Mouse (Mus musculus) liver, embryonic 14.5 days (tissue): ENCODE results near the gene Izumo1r.
A peak's percentile ranks its signal among the peaks of the same experiment; 100 is the strongest.

ENCODE experiments used
- CTCF ChIP-seq: IDR thresholded peaks from 2 replicates; pipeline ENCODE4 v1.5.1; 2016; ENCODE audit warnings: antibody characterized with exemption, low read depth, control low read depth
- EP300 ChIP-seq: IDR thresholded peaks from 2 replicates; pipeline ENCODE4 v1.6.1; 2016; ENCODE audit warnings: antibody characterized with exemption, low read depth

GRCm38 (mm10) chr9:14885151-14885550 is 18.6 kb downstream of the Izumo1r start:
- TF ChIP-seq CTCF, result peak; percentile 8; the same call in 1 of the 2 replicates
- no peak for TF ChIP-seq EP300
